Mouse (Mus musculus) mesoderm, embryonic 11.5 days (tissue): ENCODE data around the gene Stx17.

Experiments
- DNase-seq: peaks from one replicate; pipeline ENCODE4 v3.0.0-alpha.2; 2012; ENCODE audit warnings: low read depth, low spot score

Gene Stx17

GRCm38 (mm10) chr4:48160386-48160785, 35.7 kb downstream of the Stx17 start:
- no peak for DNase-seq

- DNase-seq, result no peak
Observed at GRCm38 (mm10) chr4:48163851-48164250, 39.1 kb downstream of the Stx17 start.

GRCm38 (mm10) chr4:48175666-48176065, 51.0 kb downstream of the Stx17 start:
- DNase-seq, result no peak

GRCm38 (mm10) chr4:48180922-48181321, 56.2 kb downstream of the Stx17 start:
- no peak for DNase-seq

- DNase-seq, result no peak
Observed at GRCm38 (mm10) chr4:48181366-48181765, 56.7 kb downstream of the Stx17 start.

GRCm38 (mm10) chr4:48182115-48182806, 57.5 kb downstream of the Stx17 start:
- no peak for DNase-seq

GRCm38 (mm10) chr4:48197925-48198324, 73.2 kb downstream of the Stx17 start:
- no peak for DNase-seq

GRCm38 (mm10) chr4:48198447-48198846, 73.7 kb downstream of the Stx17 start:
- no peak for DNase-seq

- no peak for DNase-seq
Observed at GRCm38 (mm10) chr4:48203564-48203963, 78.8 kb downstream of the Stx17 start.

GRCm38 (mm10) chr4:48225173-48225572, 100.5 kb downstream of the Stx17 start:
- peak; percentile 66 for DNase-seq

GRCm38 (mm10) chr4:48225604-48226003, 100.9 kb downstream of the Stx17 start:
- DNase-seq, result no peak

GRCm38 (mm10) chr4:48226800-48227199, 102.1 kb downstream of the Stx17 start:
- no peak for DNase-seq
